In the genomic region with DNA sequence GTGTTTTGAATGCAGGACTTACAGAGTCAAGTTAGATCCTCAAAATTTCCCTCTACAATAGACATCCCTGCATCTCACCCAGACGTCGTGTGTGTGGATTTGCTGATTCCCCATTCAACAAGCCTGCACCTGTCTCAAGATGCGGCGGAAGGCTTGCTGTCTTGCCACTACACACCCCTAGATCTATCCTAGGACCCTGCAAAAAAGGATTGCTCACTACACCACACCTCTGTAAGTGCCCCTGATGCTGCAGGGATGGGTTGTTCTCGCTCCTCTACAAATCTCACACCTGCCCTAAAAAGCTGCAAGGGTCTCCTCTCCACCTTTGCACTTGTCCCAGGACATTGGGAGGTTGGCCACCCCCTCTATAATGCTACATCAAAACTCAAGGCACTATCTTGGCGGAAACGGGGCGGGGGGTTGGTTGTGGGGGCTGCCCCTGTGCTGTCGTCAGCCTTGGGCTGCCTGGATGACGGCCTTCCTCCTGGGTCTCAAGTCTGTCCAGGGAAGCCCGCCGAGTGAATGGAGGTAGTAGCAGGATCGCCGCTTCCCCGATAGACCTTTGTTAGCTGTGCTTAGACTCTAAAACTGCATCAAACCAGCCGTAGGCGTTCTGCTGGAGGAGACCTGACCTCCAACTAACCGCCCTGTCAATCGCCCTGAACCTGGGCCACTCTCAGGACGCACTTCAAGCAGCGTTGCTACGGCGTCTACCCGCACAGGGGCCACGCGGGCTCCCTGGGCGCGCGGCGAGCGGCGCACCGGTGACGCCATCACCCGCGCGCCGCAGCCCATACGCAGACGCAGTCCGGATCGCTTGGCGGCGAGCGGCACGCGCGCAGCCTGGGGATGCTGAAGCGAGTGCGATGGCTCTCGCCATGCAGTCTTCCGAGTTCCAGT, we compare ENCODE assay signal across 8 mouse cellular contexts. TPM values are rescaled to one million over a fixed set of nuclear protein-coding genes. Genes with fewer than 3 reads are reported as not detected.
DNase-seq lines count a peak whose midpoint lies in the region; ATAC-seq and TF ChIP-seq lines count a peak whose summit lies in the region.

A gene (plus strand): TSS at position 492 of the 900 bp plus-strand sequence.
A gene (minus strand): TSS at position 741 of the 900 bp plus-strand sequence.

- H3K4me1 ChIP-seq in ES-Bruce4 (ENCODE audit: control insufficient read depth, insufficient read depth, low read length), result peaks cover 2% of the 10 kb centered on the region
- H3K4me1 ChIP-seq in forebrain, embryonic 11.5 days (replicated peaks; ENCODE audit: control insufficient read depth, insufficient read depth, low read length), result no peaks in the 10 kb centered on the region; the same call in 1 of the 2 replicates
- H3K4me1 ChIP-seq in lung, adult 2 months (ENCODE audit: control insufficient read depth, insufficient read depth, low read length), result peaks cover 3% of the 10 kb centered on the region; the same call in 1 of the 2 replicates

- no peak within 1 kb of the TSS for H3K27ac ChIP-seq in ES-Bruce4 (ENCODE audit: insufficient read depth, low read length)
- H3K27ac ChIP-seq in forebrain, embryonic 11.5 days (ENCODE audit: low read depth, low read length), result peak within 1 kb of the TSS; percentile 26

- peak; percentile 59 for DNase-seq in c-Kit-positive CD71-positive TER-119-negative erythroid progenitor cells, embryonic 14.5 days (ENCODE audit: low read depth)
- DNase-seq in forebrain, embryonic 11.5 days (ENCODE audit: low spot score), result peak; percentile 91
- peak; percentile 80 to 83 for DNase-seq in heart, postnatal 10 days
- DNase-seq in large intestine, adult 2 months (ENCODE audit: low read depth, low spot score), result peak; percentile 44
- peak; percentile 71 for DNase-seq in lung, adult 2 months
- peak; percentile 81 for DNase-seq in testis, postnatal 14 days (ENCODE audit: low spot score)

- WGBS in forebrain, embryonic 11.5 days, result 6% methylated on average over 52 of the region's 52 CpGs
- WGBS in large intestine, adult 2 months, result 4% methylated on average over 52 of the region's 52 CpGs
- WGBS in lung, adult 2 months, result 4% methylated on average over 52 of the region's 52 CpGs

- peak; percentile 10 for TF ChIP-seq POLR2A in ES-Bruce4 (IDR thresholded peaks at IDR 0.05; ENCODE audit: insufficient read depth, low read length)
- TF ChIP-seq POLR2A in lung, adult 2 months (IDR thresholded peaks at IDR 0.05; ENCODE audit: borderline replicate concordance, extremely low read depth, low read depth, low read length), result peak; percentile 70; the same call in 1 of the 2 replicates

- no peak for TF ChIP-seq EP300 in ES-Bruce4 (IDR thresholded peaks at IDR 0.05; ENCODE audit: insufficient read depth, low read depth, low read length)

- H3K9me3 ChIP-seq in ES-Bruce4 (replicated peaks; ENCODE audit: control insufficient read depth, insufficient read depth, low read length, poor library complexity, severe bottlenecking), result no peaks in the 10 kb centered on the region
- no peaks in the 10 kb centered on the region for H3K9me3 ChIP-seq in forebrain, embryonic 11.5 days (ENCODE audit: control insufficient read depth, low read length)

- TF ChIP-seq CTCF in ES-Bruce4 (IDR thresholded peaks at IDR 0.05; ENCODE audit: low read depth, low read length), result no peak
- no peak for TF ChIP-seq CTCF in lung, adult 2 months (IDR thresholded peaks at IDR 0.05; ENCODE audit: insufficient read depth, low read length)

- peak; percentile 94 for ATAC-seq in forebrain, embryonic 11.5 days (replicated peaks; ENCODE audit: low FRiP score)
- peak; percentile 58 for ATAC-seq in neutrophil, adult 5-6 weeks (ENCODE audit: extremely low read depth, insufficient number of reproducible peaks, low FRiP score, poor library complexity, severe bottlenecking)

- peak within 1 kb of the TSS; percentile 92 for H3K4me2 ChIP-seq in forebrain, embryonic 11.5 days (ENCODE audit: low read depth, low read length, severe bottlenecking)

- peak within 1 kb of the TSS; percentile 85 for H3K4me3 ChIP-seq in ES-Bruce4 (ENCODE audit: low read depth, low read length)
- H3K4me3 ChIP-seq in forebrain, embryonic 11.5 days (ENCODE audit: low read depth, low read length), result peak within 1 kb of the TSS; percentile 63
- H3K4me3 ChIP-seq in lung, adult 2 months (replicated peaks; ENCODE audit: extremely low read depth, low read depth, low read length), result peak within 1 kb of the TSS; percentile 76

- H3K9ac ChIP-seq in ES-Bruce4 (ENCODE audit: low read depth, poor library complexity, severe bottlenecking), result peak within 1 kb of the TSS; percentile 74
- H3K9ac ChIP-seq in forebrain, embryonic 11.5 days (ENCODE audit: low read length), result peak within 1 kb of the TSS; percentile 72

- intact Hi-C loops in heart, postnatal 10 days (cut with DNase I), result loop anchor here (2.0 to 10.0 kb wide), 3 partner anchors 37 to 511 kb away; a partner anchor contains a TSS

- H3K27me3 ChIP-seq in ES-Bruce4 (ENCODE audit: control insufficient read depth, insufficient read depth, low read length, poor library complexity, severe bottlenecking), result no peaks in the 10 kb centered on the region
- H3K27me3 ChIP-seq in forebrain, embryonic 11.5 days (ENCODE audit: control insufficient read depth, insufficient read depth, low read length), result no peaks in the 10 kb centered on the region

- peaks cover 15% of the 10 kb centered on the region for H3K36me3 ChIP-seq in ES-Bruce4 (ENCODE audit: control insufficient read depth, insufficient read depth, low read length, poor library complexity, severe bottlenecking)
- no peaks in the 10 kb centered on the region for H3K36me3 ChIP-seq in forebrain, embryonic 11.5 days (ENCODE audit: control insufficient read depth, insufficient read depth, low read length)

RNA-seq across cellular contexts. Expression of the first gene that starts in this region (rescaled TPM):
- 109 and 111 TPM in 2 replicates for polyA plus RNA-seq in ES-Bruce4 (2011; ENCODE audit: insufficient read depth, insufficient read length, low read depth, missing spikeins)
- polyA plus RNA-seq in forebrain, embryonic 11.5 days (2014; fragmentation: Nextera tagmentation; extraction: Ambion mirVana), result 67.7 and 70.7 TPM in 2 replicates
- 10 to 100 TPM in 1 of 2 experiments, 1 to 10 TPM in 1; 9.4 to 13.1 TPM for total RNA-seq in heart, postnatal 10 days (2021)
- polyA plus RNA-seq in large intestine, adult 2 months (2012; rRNA removed), result 5.6 and 7.3 TPM in 2 replicates
- polyA plus RNA-seq in lung, adult 2 months (2012; rRNA removed), result 10.0 and 12.6 TPM in 2 replicates
- total RNA-seq in neutrophil, adult 5-6 weeks (2017), result 16.3 and 23.0 TPM in 2 replicates

RNA-seq across cellular contexts. Expression of the second gene that starts in this region (rescaled TPM):
- 55.0 and 56.5 TPM in 2 replicates for polyA plus RNA-seq in ES-Bruce4 (2011; ENCODE audit: insufficient read depth, insufficient read length, low read depth, missing spikeins)
- 0.31 and 0.44 TPM in 2 replicates for polyA plus RNA-seq in forebrain, embryonic 11.5 days (2014; fragmentation: Nextera tagmentation; extraction: Ambion mirVana)
- total RNA-seq in heart, postnatal 10 days (2021), result under 1 TPM; 0.69 to 0.97 TPM
- polyA plus RNA-seq in large intestine, adult 2 months (2012; rRNA removed), result 0.68 and 0.86 TPM in 2 replicates
- polyA plus RNA-seq in lung, adult 2 months (2012; rRNA removed), result 0.38 and 0.42 TPM in 2 replicates
- total RNA-seq in neutrophil, adult 5-6 weeks (2017), result not detected in 2 replicates

Comparison
In these comparisons a context has a peak if more than half of its experiments do, and no peak if none do; other contexts are left out.
1. RNA of the second gene that starts in this region (polyA plus RNA-seq): 55.0 to 56.5 TPM in ES-Bruce4; 0.68 to 0.86 TPM in large intestine, adult 2 months, 0.38 to 0.42 TPM in lung, adult 2 months and 0.31 to 0.44 TPM in forebrain, embryonic 11.5 days; every median in the first group is over 10 times any median in the second.
2. Peak in every context shown above with its lines, with median percentiles within 50 percentile points of each other: H3K4me3 ChIP-seq and DNase-seq.